Mouse (Mus musculus): Measurements from ENCODE around the gene Sorbs1.

DNA sequence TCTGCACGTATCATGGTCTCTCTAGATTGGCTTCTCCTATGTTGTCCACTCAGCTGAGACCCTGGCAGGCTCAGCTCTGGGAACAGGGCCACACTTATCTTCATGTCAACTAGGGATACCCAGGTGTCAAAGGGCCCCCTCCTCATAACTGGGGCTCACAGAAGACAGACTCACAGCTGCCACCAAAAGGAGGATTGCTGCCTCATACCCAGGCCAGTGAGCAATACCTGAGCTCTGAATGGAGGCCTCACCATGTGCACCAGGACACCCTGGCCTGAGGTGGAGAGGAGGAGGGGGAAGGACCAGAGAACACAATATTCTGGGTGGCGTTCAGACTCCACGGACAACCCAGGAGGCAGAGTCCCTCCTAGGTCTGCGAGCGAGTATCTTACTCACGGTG is 219.8 kb downstream of the Sorbs1 start:
- TF ChIP-seq CTCF (IDR thresholded peaks at IDR 0.05; ENCODE audit: borderline replicate concordance, insufficient read depth, low read depth, low read length) (no peak), POLR2A (IDR thresholded peaks at IDR 0.05; ENCODE audit: borderline replicate concordance, insufficient read depth, low read length) (no peak)

All from cerebellum, adult 2 months (tissue).